Mouse (Mus musculus) layer of hippocampus, postnatal 14 days (tissue): ENCODE measurements around the gene Smad3. TPM values are rescaled to one million over a fixed set of nuclear protein-coding genes. Genes with fewer than 3 reads are reported as not detected.

Experiments
- DNase-seq, 2 experiments: peaks; one replicate each; pipeline ENCODE4 v3.0.0; 2021 to 2022; ENCODE audit warnings: low spot score in 2 of 2, mixed read lengths in 1 of 2
- total RNA-seq, 2 experiments: library from RNA; stranded (reverse); gene quantifications; 2 replicates each; pipeline ENCODE4 v1.2.3; 2021

Gene Smad3
- total RNA-seq, 2 experiments from 2014 or later, result 18.9 to 24.3 TPM

DNA sequence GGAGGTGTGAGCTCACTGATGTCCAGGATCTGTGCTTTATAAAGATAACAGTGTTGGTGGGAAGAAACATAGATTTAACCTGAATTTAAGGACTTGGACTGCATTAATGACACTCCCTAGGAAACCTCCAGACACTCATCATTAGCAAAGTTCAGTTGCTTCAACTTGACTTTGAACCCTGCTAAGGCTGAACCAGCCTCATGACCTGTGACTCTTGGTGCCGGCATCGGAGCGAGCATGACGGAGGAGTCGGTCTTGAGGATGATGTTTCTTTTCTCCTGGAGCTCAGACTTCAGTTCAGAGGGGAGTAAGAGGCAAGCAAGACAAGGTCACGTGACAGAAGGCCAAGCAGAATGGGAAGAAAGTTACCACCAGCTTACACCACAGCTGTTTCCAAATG is 113.8 kb downstream of the Smad3 start:
- DNase-seq, result no peak

DNA sequence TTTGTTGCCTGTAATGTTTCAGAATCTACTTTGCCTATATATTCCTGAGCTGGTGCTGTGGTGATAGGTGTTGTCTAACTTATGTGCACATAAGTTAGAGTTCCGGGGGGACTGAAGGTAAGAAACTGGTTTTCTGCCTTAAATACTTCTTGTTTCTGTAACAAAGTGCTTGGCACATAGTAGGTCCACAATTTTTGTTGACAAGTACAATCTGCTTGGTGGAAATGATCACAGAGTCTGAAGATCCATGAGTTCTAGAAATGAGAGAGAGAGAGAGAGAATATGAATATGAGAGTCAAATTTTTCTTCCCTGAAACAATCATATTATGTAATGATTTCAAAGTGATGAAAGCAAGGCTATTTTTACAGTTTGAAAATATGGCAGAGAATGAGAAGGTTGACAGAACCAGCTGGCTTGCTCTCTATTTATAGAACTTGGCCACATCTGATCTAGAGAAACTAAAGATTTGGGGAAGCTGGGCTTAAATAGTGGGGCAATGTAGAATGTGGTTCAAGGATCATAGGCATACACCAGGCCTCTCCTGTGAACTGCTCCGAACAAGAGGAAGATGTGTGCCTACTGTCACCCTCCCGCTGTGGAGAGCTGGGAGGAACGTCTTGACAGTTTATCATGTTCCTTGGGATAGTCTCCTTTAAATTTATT is 115.7 kb downstream of the Smad3 start:
- DNase-seq, result no peak

DNA sequence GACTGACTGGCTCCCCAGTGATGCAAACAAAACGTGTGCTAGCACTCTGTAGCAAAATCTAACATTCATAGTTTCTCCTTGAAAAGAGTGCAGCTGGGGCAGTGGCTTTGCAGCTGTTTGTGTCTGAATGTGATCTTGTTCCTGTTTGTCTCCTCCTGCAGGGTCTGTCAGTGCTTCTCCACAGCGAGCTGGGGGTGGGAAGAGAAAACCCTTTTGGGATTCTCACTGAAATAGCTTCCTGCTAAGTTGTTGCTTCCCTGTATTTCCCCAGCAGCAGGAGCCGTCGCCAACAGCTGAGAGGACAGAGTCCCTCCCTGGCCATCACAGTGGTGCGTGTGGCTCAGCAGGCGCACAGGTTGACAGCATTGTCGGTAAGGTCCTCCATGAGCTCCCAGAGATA is 121.7 kb downstream of the Smad3 start:
- no peak for DNase-seq

DNA sequence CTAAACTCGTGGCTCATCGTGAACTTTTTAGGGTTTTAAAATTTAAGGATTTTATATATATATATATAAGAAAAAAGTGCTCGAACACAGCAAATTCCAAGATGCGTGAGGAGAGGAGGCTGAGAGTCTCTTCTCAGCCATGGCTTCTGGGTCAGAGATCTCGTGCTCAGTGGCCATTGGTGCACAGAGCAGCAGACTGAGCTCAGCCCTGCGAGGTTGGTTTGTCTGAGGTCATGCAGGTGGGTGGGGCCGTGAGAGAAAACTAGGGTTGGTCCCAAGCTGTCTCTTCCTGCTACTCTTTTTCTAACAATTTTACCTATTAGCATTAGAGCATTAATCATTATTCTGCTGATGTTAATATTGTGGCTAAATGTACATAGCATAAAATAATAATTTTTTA is 124.5 kb downstream of the Smad3 start:
- DNase-seq, result no peak

DNA sequence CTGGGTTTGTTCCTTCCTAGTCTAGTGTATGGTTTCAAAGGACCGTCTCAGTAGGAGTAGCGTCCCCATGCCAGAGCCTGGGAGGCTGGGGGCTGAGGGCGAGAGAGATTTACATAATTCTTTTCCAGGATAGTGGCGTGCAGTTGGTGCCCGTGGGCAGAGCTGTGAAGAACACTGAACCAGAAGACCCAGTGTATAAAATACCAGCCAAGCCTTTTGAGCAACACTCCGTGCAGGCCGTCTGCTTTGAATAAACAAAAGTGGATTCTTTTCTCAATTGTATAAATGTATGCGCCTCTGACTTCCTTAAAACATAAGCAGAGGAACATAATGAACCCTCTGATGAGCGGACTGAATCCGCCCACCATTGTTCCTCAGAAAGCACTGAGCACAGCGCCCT is 124.9 kb downstream of the Smad3 start:
- peak in 1 of 2 experiments; percentile 66 for DNase-seq

DNA sequence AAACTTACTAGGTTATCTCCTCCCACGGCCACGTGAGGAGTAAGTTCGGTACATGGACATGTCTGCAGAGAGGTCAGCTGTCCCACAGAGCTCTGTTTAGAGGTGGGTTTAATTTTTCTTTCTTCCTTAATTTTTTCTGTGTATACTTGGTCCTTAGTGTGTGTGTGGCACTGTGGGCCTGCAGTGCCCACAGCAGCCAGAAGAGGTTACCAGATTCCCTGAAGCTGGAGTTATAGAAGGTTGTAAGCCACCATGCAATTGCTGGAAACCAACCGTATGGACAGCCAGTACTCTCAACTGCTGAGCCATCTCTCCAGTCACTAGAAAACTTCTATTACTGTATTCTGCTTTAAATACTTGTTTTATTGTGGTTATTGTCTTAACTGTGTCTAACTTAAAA is 125.7 kb downstream of the Smad3 start:
- no peak for DNase-seq

DNA sequence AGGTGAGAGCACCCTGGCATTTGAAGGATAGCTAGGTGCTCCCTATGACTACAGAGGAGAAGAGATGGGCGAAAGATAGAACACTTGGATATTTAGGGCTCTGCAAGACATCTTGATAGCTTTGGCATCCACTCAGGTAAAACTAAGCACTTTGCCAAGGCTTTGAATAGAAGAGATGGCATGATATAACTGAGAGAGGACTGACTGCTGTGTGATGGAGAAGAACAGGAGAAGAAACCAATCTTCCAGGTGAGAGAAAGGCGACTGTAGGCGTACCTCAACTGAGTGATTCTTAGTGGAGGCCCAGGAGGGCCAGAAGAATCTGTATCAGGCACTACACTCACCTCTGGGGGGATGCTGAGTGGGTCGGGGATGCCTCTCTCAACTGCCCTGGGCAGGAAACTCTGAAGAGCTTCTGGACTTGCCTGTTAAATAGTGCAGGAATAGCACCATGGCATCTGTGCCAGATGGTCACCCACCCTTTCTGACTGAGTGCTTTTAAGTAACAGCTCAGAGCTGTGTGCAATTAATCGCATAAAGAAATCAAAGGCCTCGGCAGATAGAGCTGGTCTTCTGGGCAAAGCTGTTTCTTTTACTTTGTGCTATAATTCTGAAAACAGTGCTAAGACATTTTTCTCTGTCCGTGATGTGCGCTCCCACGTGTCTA is 132.6 kb downstream of the Smad3 start:
- DNase-seq, result no peak

DNA sequence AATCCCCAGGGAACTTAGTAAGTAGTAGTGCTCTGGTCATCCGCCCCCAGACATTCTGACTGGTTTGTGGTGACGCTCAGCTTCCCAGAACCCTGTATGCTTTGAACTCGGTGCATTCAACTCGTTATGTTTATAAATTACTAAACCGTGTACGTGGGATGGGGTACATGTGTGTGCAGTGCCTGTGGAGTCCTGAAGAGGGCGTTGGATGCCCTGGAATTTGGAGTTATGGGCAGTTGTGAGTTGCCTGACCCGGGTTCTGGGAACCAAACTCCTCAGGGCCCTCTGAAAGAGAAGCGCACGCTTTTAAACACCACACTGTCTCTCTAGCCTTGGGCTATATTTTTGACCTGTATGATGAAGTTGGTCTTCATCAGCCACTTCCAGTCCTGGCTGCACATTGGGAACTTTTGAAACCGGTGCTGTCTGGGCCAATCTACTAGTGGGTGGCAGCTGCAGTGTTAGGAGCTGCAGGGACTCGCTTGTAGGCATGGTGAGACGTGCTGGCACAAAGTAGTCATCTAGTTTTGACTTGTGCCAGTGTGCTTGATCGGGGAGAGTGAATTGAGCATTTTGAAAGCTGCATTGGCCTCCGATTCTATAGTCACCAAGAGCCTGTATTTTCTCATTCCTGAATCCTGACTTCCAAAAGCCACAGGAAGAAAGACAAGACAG is 133.8 kb downstream of the Smad3 start:
- peak in 1 of 2 experiments; percentile 38 for DNase-seq

DNA sequence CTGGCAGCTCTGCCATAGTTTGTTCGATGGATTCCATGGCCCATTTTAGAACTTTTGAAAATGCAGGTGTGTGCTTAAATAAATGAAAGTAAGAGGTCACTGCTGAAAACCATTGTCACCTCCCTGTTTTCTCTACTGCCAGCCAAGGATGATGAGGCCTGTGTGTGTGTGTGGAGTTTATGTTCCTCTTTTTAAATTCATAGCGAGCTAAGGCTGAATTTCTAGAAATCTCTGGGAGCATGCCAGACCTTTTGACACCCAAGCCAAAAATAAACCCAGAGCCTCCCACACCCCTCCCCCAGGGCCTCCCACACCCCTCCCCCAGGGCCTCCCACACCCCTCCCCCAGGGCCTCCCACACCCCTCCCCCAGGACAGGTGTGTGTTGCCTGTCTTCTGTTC is 139.8 kb downstream of the Smad3 start:
- DNase-seq, result no peak

DNA sequence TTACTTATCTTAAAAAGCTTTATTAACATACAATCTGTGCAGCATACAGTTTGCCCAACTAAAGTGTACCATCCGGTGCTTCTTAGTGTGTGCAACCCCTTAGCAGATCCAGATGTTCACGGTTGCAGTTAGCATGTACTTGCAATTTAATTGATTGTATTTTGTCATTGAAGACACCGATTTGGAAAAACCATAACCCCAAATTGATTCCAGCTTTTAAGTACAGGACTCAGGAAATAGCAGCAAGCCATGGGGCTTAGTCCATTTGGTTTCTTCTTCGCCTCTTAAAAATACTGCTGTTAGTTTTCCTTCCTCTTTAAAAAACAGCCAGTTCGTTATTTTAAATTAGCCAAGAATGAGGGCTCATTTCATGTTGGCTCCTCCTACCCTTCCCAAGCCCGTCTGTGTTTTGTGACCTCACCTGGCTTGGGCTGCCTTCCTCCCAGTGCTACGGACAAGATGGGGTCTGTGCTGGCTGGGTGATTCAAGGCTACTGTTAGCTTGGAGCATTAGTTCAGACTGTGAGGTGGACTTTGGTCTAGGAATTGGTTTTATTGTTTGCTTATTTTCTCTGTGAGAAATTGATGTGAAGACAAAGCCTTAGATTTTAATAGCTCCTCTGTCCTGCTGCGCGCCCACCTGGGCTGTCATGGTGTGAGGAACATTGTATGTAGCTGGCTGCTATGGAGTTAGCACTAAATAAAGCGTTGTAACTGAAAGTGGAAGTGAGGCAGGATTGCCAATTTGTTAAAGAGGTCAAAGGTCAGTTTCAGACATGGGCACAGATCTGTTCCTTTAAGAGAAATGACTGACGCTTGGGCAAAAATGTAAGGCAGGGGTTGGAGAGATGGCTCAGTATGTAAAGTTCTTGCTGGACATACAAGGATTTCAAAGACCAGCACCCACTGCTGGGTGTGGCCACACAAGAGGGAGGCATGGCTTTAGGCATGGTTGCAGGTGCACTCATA is 143.5 kb downstream of the Smad3 start:
- DNase-seq, result no peak

DNA sequence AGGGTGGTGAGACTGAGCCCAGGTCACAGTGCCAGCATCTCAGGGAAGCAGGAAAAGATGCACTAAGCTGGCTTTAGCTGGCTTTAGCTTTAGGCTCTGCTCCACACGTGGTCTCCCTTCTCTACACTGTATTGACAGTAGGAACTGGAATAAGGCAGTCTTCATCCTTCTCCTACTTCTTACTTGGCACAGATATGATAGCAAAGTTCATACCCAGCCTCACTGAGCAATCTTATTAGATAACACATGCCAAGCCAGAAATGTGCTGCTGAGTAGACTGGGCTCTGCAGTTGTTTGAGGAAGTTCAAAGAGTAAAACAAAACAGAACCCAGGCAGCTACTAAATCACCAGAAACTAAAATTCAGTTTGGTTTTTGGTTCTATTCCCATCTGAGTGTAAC is 144.2 kb downstream of the Smad3 start:
- no peak for DNase-seq

DNA sequence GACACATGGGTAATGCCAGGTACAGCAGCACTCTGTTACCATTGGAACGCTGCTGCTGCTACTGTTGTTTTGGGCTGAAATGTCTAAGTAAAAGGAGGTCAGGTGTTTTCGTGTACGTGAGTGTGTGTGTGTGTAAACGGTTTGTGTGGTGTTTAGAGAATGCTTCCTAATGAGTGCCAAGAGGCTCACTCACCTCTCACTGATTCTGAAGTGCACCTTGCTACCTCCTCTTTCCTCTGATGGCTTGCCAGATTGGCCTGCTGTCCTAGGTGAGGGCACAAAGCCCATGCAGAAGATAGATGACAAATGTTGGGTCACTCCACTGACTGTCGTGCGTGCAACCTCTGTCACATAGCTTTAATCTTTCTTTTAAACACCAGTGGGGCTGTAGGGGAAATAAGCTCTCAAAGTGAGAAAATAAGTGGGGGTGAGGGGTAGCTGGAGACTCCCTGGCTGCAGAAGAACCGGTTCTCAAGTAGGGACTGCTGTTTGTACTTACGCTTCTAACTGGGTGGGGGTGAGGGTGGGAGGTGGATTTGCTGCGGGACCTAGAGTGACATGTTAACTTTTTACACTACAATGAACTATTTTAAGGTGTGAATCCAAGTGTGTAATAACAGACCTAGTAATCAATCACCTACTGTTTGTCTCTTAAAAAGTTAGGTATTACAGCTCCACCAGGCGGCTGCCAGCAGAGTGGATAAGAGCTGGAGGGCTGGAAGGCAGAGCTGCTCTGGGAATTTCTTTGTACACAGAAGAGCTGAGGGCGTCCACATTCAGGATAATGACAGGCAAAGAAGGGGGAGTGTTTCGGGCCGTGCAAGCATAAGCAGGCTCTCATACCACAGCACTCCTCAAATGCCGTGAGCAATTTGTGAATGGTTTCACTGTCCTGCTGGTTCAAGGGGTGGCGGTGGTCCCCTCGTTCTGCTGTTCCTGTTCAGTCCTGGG is 145.0 kb downstream of the Smad3 start:
- no peak for DNase-seq

DNA sequence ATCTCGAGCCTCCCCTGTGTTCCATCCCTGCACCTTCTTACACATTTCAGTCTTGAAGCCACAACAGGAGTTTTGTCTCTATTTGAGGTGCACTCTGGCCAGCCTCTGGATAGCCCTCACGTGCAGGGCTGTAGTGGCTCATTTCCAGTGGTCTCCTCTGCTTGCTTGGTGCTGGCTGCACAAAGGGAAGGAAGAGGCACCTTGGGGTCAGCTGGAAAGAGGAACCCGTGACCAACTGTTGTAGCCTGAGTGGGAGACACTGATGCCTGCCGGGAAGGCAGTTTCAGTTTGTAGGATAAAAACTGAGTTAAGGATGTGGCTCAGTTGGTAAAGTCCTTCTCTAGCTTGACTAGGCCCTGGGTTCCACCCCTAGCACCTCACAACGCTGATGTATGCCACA is 145.8 kb downstream of the Smad3 start:
- DNase-seq, result no peak

DNA sequence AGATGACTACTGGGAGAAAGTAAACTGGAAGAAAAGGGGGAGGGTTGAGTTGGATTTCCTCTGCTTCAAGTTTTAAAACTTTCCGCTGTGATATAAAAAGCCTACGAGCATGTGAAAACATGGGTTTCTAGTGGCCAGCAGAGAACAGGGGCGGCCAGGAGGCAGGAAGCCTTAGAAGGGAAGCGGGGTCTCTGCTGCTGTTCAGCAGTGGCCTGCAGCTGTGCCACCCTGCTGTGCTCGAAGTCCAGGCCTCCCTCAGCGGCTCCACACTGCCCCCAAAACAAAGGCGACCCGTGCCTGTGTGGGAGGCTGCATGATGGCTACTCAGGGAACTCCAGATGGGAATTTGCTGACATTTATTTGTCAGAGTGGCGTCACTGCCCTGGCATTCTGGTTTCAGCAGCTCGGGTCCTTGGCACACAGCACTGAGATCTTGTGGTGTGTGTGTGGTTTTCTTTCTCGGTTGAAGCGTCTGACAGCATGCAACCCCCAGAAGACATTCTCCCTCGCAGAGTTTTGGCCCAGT is 146.9 kb downstream of the Smad3 start:
- DNase-seq, result no peak

DNA sequence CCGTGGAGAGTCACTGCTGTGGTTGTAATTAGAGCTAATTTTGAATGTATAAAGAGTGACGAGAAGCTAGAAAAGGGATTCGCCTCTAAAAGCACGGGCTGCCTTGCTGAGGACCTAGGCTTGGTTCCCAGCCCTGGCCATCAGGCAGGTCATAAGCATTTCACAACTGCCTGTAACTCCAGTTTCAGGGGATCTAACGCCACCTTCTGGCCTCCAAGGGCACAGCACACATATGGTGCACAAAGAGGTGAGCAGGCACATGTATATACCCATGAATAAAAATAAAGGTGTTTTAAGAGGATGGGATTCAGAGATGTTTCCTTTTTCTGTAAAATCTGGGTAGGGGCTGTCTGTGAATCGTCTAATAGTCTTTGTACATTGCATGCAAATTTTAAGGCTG is 147.6 kb downstream of the Smad3 start:
- no peak for DNase-seq

DNA sequence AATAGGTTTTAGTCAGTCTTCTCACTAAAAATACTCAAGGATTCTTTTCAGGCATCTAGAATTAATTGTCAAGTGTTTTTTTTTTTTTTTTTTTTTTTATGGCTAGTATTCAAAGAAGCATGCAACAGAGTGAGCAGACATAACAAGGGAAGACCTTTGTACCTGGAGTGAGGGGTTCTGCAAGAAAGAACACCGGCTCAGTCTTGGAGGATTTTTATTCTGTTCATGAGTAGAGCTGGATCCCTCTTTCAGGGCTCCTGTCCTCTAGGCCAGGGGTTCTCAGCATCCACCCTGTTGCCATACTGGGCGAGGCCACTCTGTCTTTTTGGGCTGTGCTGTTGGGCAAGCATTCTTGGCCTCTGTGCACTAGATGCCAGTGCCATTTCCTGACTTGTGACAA is 148.0 kb downstream of the Smad3 start:
- no peak for DNase-seq

DNA sequence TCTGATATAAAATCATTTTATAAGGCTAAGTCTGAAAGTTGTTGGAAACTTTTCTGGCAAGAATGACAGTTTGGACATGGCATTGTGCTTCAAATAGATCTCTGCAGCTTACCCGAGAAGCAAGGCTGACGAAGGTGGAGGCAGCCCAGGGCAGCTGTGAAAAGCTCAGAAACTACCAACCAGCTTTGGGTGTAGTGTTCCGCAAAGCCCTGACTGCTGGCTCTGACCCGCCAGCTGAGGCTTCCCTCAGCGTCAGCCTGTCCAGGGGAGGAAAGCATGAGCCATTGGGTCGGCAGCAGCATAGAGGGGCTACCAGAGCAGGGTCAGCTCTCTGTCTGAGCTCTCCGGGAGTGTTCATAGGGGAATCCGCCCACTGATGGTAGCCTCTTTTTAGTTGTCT is 148.5 kb downstream of the Smad3 start:
- DNase-seq, result no peak

DNA sequence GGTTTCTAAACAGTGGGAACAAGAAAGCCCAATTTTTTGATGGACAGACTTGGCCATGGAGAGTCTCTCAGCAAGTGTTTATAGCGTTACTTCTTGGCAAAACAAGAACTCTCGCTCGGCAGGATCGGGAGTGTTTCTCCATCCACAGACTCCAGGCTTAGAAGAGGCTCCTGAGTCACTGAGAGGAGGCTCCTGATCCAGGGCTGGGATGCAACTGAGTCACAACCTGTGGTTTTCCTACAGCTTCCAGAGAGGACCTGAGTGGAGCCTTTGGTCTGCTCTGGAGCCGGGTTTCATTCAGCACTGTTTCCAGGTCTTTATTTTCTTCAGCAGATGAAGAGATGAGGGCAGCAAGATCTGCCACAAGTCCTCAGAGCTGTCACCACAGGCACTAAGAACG is 149.8 kb downstream of the Smad3 start:
- no peak for DNase-seq

DNA sequence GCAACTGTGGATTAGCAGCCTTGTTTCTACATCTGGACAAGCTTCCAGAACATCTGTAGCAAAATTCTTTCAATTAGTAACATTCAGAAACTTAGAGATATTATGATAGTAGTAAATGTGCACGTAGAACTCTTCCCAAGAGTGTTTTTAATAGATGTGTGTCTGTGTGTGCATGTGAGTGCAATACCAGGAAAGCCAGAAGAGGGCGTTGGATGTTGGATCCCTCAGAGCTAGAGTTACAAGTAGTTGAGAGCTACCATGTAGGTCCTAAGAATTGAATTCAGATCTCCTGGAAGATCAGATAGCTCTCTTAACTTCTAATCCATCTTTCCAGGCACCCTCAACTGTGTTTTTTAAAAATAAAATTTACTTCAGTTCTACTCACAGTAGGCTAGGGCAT is 151.2 kb downstream of the Smad3 start:
- no peak for DNase-seq

DNA sequence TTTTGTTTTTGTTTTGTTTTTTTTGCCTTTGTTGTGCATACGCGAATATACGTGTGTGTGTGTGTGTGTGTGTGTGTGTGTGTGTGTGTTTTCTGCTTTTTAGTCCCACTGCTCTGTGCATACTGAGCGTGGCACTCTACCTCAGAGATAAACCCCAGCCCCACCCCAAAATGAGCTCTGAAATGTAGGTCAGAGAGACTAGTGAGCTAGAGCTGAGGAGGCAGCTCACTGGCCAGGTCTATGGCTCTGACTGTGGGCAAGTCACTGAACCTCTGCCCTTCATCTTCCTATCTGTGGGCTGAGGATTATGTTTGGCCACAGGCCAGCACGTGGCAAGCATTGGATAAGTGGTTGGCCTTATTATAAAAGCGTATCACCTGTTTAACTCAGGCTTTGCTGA is 153.9 kb downstream of the Smad3 start:
- no peak for DNase-seq
